In genomic region chr5:150495792-150496191, GRCm38 (mm10) we compare ENCODE assay signal across 9 mouse cellular contexts. TPM values are rescaled to one million over a fixed set of nuclear protein-coding genes. Genes with fewer than 3 reads are reported as not detected.
DNase-seq lines count a peak whose midpoint lies in the region; TF ChIP-seq lines count a peak whose summit lies in the region.
"Had no signal": no experiment of that assay in that cellular context is flagged by ENCODE, and none has a peak within 500 bp of the region (broad histone marks: within the 10 kb centered on the region; RNA-seq: fewer than 3 reads in every experiment).

No protein-coding gene starts in this region.

- TF ChIP-seq EP300 in CH12.LX (IDR thresholded peaks at IDR 0.05; ENCODE audit: low read length): no peak

- H3K4me2 ChIP-seq in CH12.LX (ENCODE audit: insufficient read depth, low read depth, poor library complexity, severe bottlenecking): no peak overlapping the region
- H3K4me2 ChIP-seq: limb, embryonic 15.5 days had no signal

- TF ChIP-seq RAD21 in CH12.LX (IDR thresholded peaks at IDR 0.05; ENCODE audit: low read depth, low read length): peak; percentile 79

- H3K27ac ChIP-seq in CH12.LX (ENCODE audit: insufficient read depth, low read depth): no peak overlapping the region
- H3K27ac ChIP-seq: limb, embryonic 15.5 days had no signal

- intact Hi-C loops in left cerebral cortex, postnatal 4 days (cut with DNase I): no loop called here

- dilution Hi-C loops in CH12.LX (cut with MboI; ENCODE audit: extremely low pct_ligation_motif_present, extremely low pct_unique_long_range_greater_than_20kb, low sequenced_read_pairs): no loop called here

- TF ChIP-seq POLR2A in CH12.LX (IDR thresholded peaks at IDR 0.05; ENCODE audit: low read depth, low read length): no peak

- H3K4me1 ChIP-seq in CH12.LX (ENCODE audit: control insufficient read depth in 1 of 2, insufficient read depth in 2 of 2): peaks cover 0 to 4% of the 10 kb centered on the region in 2 experiments; a peak in 2 of 4 replicates
- H3K4me1 ChIP-seq: limb, embryonic 15.5 days had no signal

- no peak overlapping the region for H3K9ac ChIP-seq in CH12.LX (ENCODE audit: insufficient read depth, low read depth)
- H3K9ac ChIP-seq: limb, embryonic 15.5 days had no signal

- TF ChIP-seq CTCF in CH12.LX (conservative IDR thresholded peaks at IDR 0.05 in 1 of 2, IDR thresholded peaks at IDR 0.05 in 1 of 2; ENCODE audit: low read depth in 2 of 2, low read length in 2 of 2): peak; percentile 87 to 88

- H3K79me2 ChIP-seq in CH12.LX (replicated peaks; ENCODE audit: control insufficient read depth, extremely low read depth, insufficient read depth, poor library complexity, severe bottlenecking): no peaks in the 10 kb centered on the region

- H3K36me3 ChIP-seq in CH12.LX (replicated peaks in 1 of 2; ENCODE audit: control insufficient read depth in 1 of 2, insufficient read depth in 1 of 2, low read length in 1 of 2): no peaks in the 10 kb centered on the region

- peak; percentile 33 for DNase-seq in kidney, adult 9 months
- no peak for DNase-seq in kidney, adult 11 months
- DNase-seq in CH12.LX (ENCODE audit: extremely low read depth): peak; percentile 52
- peak; percentile 9 for DNase-seq in adrenal gland, adult 2 months
- peak; percentile 58 for DNase-seq in embryo, embryonic 10.5 days (ENCODE audit: low spot score)
- DNase-seq in left cerebral cortex, postnatal 4 days: peak; percentile 22
- DNase-seq in spleen, adult 12 weeks (ENCODE audit: low spot score): peak; percentile 38
- DNase-seq in layer of hippocampus, adult 18-20 months (ENCODE audit: low spot score in 2 of 2): no peak

- in situ Hi-C loops in CH12.LX (cut with MboI; ENCODE audit: low pct_ligation_motif_present, low pct_unique_long_range_greater_than_20kb, low sequenced_read_pairs): loop anchor here (5.0 kb wide), 1 partner anchor 58 kb away; no protein-coding TSS in a partner anchor

- no peaks in the 10 kb centered on the region for H3K27me3 ChIP-seq in CH12.LX (replicated peaks)
- H3K27me3 ChIP-seq: limb, embryonic 15.5 days had no signal

- H3K9me3 ChIP-seq in CH12.LX (replicated peaks; ENCODE audit: low read length): no peaks in the 10 kb centered on the region
- H3K9me3 ChIP-seq: limb, embryonic 15.5 days had no signal

- no peak overlapping the region for H3K4me3 ChIP-seq in CH12.LX (replicated peaks in 1 of 3; ENCODE audit: low read depth in 2 of 3, low read length in 2 of 3, poor library complexity in 1 of 3)
- H3K4me3 ChIP-seq: limb, embryonic 15.5 days had no signal

TF ChIP-seq in CH12.LX, 34 proteins besides CTCF, POLR2A, EP300 and RAD21:
- no peak for TF ChIP-seq TBP (conservative IDR thresholded peaks at IDR 0.05; ENCODE audit: low read depth, low read length)
- TF ChIP-seq KAT2A (IDR thresholded peaks at IDR 0.05; ENCODE audit: insufficient replicate concordance, low read length): no peak
- TF ChIP-seq SMC3 (IDR thresholded peaks at IDR 0.05; ENCODE audit: low read depth, low read length): peak; percentile 73

RNA-seq across cellular contexts. Expression of gene Zar1l, which starts 22.2 kb away (rescaled TPM):
- total RNA-seq in CH12.LX (2012; rRNA removed): not detected in 2 replicates
- not detected in 2 replicates for total RNA-seq in CH12.LX (2014; rRNA removed)
- polyA plus RNA-seq in CH12.LX (2012; ENCODE audit: insufficient read length, low read depth): not detected in 2 replicates
- not detected for total RNA-seq in adrenal gland, adult 2 months (2021)
- not detected in 2 replicates for polyA plus RNA-seq in adrenal gland, adult 2 months (2012; rRNA removed)
- total RNA-seq in left cerebral cortex, postnatal 4 days (2021): not detected
- not detected for total RNA-seq in layer of hippocampus, adult 18-20 months (2021)
- polyA plus RNA-seq: limb, embryonic 15.5 days had no signal

RNA-seq across cellular contexts. Expression of gene Brca2, which starts 26.6 kb away (rescaled TPM):
- total RNA-seq in CH12.LX (2012; rRNA removed) (17.1 and 21.5 TPM in 2 replicates), CH12.LX (2014; rRNA removed) (13.8 and 17.3 TPM in 2 replicates)
- 21.9 and 24.0 TPM in 2 replicates for polyA plus RNA-seq in CH12.LX (2012; ENCODE audit: insufficient read length, low read depth)
- 1 to 10 TPM; 4.2 to 5.7 TPM for total RNA-seq in adrenal gland, adult 2 months (2021)
- 1.5 and 2.6 TPM in 2 replicates for polyA plus RNA-seq in adrenal gland, adult 2 months (2012; rRNA removed)
- total RNA-seq in left cerebral cortex, postnatal 4 days (2021): 10 to 100 TPM; 16.0 to 18.1 TPM
- total RNA-seq in layer of hippocampus, adult 18-20 months (2021): 1 to 10 TPM; 4.9 to 5.0 TPM

Comparison
In these comparisons a context has a peak if more than half of its experiments do, and no peak if none do; other contexts are left out.
1. DNase-seq: peak in kidney, adult 9 months (single experiment), CH12.LX (single experiment), adrenal gland, adult 2 months (single experiment), embryo, embryonic 10.5 days (single experiment), left cerebral cortex, postnatal 4 days (single experiment) and spleen, adult 12 weeks (single experiment); none in kidney, adult 11 months (single experiment) and layer of hippocampus, adult 18-20 months (0 of 2).